Mouse (Mus musculus) ES-Bruce4 (cell line): Measurements from ENCODE around the gene Mast4. TPM values are rescaled to one million over a fixed set of nuclear protein-coding genes. Genes with fewer than 3 reads are reported as not detected.
A peak's percentile ranks its signal among the peaks of the same experiment; 100 is the strongest.

ENCODE experiments used
- H3K27ac ChIP-seq: 2 replicates; pipeline ENCODE4 v1.5.1; 2012; ENCODE audit warnings: low read length, inconsistent platforms; ENCODE audit not compliant: insufficient read depth
- H3K27me3 ChIP-seq: 2 replicates; pipeline ENCODE4 v1.6.1; 2012; ENCODE audit warnings: mild to moderate bottlenecking, low read length, inconsistent platforms; ENCODE audit not compliant: control insufficient read depth, poor library complexity, insufficient read depth, severe bottlenecking
- H3K36me3 ChIP-seq: 2 replicates; pipeline ENCODE4 v1.6.1; 2012; ENCODE audit warnings: inconsistent platforms, mild to moderate bottlenecking, low read length, moderate library complexity; ENCODE audit not compliant: control insufficient read depth, poor library complexity, insufficient read depth, severe bottlenecking
- H3K4me1 ChIP-seq: one replicate; pipeline ENCODE4 v1.8.1; 2011; ENCODE audit warnings: low read length; ENCODE audit not compliant: control insufficient read depth, insufficient read depth
- H3K4me3 ChIP-seq: 2 replicates; pipeline ENCODE4 v1.5.1; 2011; ENCODE audit warnings: low read depth, mild to moderate bottlenecking, low read length
- H3K9ac ChIP-seq: 2 replicates; pipeline ENCODE4 v1.6.1; 2012; ENCODE audit warnings: low read depth, mild to moderate bottlenecking, inconsistent platforms; ENCODE audit not compliant: poor library complexity, severe bottlenecking
- H3K9me3 ChIP-seq: replicated peaks from 2 replicates; pipeline ENCODE4 v1.6.1; 2012; ENCODE audit warnings: mild to moderate bottlenecking, low read length, inconsistent platforms; ENCODE audit not compliant: control insufficient read depth, poor library complexity, insufficient read depth, severe bottlenecking
- CTCF ChIP-seq: IDR thresholded peaks from one replicate; pipeline ENCODE4 v1.8.1; 2011; ENCODE audit warnings: low read depth, low read length
- EP300 ChIP-seq: IDR thresholded peaks from 2 replicates; pipeline ENCODE4 v1.6.1; 2011; ENCODE audit warnings: low read depth, low read length; ENCODE audit not compliant: insufficient read depth
- POLR2A ChIP-seq: IDR thresholded peaks from one replicate; pipeline ENCODE4 v1.8.1; 2011; ENCODE audit warnings: low read length; ENCODE audit not compliant: insufficient read depth
- polyA plus RNA-seq: library from polyadenylated mRNA; stranded (reverse); fragments of >200 nt; gene quantifications from 2 replicates; pipeline ENCODE4 v1.2.4, GENCODE M21; 2011; ENCODE audit warnings: low read depth; ENCODE audit not compliant: missing spikeins, insufficient read depth, insufficient read length

Mast4 gene
- polyA plus RNA-seq, 1 experiment = 25.3 TPM

DNA sequence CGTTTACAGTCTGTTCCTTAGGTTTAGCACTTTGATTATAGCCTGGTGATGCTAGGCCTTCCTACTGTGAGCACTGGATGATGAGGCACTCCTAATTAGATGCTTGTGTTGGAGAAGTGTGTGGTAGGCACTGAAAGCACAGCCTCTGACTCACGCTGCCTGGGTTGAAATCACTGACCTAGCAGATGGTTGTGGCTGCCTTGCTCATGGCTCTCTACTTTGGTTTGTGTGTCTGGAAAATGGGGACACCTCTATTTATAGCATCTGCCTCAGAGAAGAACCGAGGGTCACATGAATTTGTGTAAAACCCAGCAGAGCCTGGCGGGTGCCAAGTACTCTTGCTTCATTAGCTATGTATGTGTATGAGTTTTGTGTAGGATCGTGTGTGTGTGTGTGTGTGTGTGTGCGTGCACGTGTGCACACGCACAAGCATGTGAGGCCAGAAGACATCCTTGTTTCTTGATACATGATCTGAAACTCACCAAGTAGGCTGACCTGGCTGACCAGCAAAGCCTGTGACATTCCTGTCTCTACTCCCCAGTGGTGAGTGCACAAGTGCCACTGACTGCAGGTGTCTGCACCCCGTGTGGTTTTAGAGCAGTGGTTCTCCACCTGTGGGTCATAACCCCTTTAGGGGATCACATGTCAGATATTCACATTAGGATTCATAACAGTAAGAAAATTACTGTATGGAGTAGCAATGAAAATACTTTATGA is 588.5 kb downstream of the Mast4 start:
- Histone ChIP-seq H3K27ac (0 out of 2 replicates have a peak overlapping the region, but pooled peaks have one; percentile 15), H3K9me3 (no peaks in the 10 kb centered on the region), H3K4me3 (no peak overlapping the region), H3K27me3 (no peaks in the 10 kb centered on the region), H3K9ac (no peak overlapping the region), H3K4me1 (peaks cover 4% of the 10 kb centered on the region), H3K36me3 (no peaks in the 10 kb centered on the region)
- TF ChIP-seq CTCF = no peak
- TF ChIP-seq POLR2A = no peak
- no peak for TF ChIP-seq EP300

DNA sequence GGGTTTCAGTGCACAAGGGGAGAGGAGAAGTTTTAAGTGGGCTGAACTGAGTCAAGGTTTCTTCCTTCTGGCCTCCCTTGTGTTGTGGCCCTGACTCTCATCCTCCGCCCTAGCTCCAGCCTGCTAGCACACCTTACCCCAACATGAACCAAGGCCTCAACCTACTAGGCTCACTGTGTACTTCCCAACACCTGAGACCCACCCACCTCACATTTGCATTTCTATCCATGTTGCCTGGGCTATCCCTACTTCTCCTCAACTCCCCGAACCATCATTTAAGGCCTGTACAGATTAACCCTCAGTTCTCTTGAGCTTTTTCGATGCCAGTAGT is 589.1 kb downstream of the Mast4 start:
- TF ChIP-seq CTCF = no peak
- TF ChIP-seq POLR2A = no peak
- TF ChIP-seq EP300 = no peak
- Histone ChIP-seq H3K9ac (no peak overlapping the region), H3K36me3 (no peaks in the 10 kb centered on the region), H3K27ac (peak overlapping the region; percentile 15; the same call in 1 of the 2 replicates), H3K27me3 (no peaks in the 10 kb centered on the region), H3K4me3 (no peak overlapping the region), H3K9me3 (no peaks in the 10 kb centered on the region), H3K4me1 (peaks cover 4% of the 10 kb centered on the region)

DNA sequence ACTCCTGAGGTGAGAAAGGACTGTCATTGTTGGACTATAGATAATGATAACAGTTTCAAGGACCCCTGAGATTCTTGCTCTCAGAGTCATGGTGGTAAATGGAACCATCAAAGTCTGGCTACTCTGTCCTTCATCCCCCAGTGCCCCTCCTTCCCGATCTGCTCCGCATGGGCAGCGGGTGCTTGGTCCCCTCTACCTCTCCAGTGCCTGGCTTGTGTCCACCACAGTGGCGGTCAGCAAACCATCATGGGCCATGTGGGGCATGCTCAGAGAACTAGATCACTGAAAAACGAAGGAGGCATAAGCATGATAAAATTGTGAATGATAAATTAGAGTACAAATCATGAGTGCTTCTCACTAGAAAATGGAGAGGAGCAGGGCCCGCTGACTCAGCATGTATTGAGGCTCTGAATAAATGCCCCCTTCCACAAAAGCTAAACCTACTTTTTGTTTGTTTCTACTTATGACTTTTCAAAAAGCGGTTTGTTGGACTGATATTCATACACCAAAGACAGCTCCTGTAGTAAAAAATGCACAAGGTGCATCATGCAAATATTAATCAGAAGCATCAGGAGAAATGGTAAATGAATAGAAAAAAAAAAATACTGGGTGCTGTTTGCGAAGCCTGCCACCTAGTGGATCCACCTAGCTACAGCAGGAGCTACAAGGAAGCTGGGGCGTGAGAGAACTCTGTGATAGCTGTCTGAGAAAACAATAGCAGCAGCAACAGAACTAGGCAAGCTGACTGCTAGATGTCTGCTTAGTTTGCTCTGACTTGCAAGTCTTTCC is 589.6 kb downstream of the Mast4 start:
- Histone ChIP-seq H3K4me1 (peaks cover 4% of the 10 kb centered on the region), H3K27ac (peak overlapping the region; percentile 15; the same call in 1 of the 2 replicates), H3K9me3 (no peaks in the 10 kb centered on the region), H3K9ac (no peak overlapping the region), H3K27me3 (no peaks in the 10 kb centered on the region), H3K4me3 (no peak overlapping the region), H3K36me3 (no peaks in the 10 kb centered on the region)
- TF ChIP-seq EP300 (no peak), CTCF (peak; percentile 68)

DNA sequence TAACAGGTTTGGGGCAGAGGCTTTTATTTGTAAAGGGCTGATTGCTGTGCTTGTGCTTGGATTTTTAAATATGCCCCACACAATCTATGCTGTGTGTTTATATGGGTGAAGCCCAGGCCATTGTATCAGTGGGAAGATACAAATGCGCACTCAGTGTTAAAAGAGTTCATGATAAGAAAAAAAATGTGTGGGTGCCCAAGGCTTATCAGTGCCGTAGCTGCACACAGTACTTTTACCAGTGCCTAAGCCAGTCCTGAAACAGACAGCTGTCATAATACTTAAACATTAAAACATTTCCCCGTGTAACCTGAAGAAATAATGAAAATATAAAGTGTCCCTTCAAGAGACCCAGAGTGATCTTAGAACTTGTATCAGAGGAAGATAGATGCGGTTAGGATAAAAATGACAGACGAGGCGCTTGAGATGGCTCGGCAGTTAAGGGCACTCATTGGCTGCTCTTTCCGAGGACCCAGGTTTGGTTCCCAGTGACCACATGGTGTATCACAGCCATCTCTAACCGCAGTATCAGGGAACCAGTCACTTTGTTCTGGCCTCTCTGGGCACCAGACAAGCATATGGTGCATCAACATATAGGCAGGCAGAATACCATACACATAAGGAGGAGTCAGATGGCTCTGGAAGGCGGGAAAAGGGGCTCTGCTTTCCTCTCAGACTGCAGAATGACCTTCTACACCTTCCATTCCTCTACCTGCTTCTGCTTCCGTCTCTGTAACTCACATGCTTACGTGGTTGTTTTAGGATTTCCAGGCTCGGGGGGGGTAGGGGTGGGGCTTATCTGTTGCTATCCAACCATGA is 594.4 kb downstream of the Mast4 start:
- Histone ChIP-seq H3K27ac (no peak overlapping the region), H3K4me1 (no peaks in the 10 kb centered on the region), H3K4me3 (no peak overlapping the region), H3K27me3 (no peaks in the 10 kb centered on the region), H3K9me3 (no peaks in the 10 kb centered on the region), H3K9ac (no peak overlapping the region), H3K36me3 (peaks cover 4% of the 10 kb centered on the region; the same call in 1 of the 2 replicates)
- no peak for TF ChIP-seq POLR2A
- TF ChIP-seq EP300 = no peak
- no peak for TF ChIP-seq CTCF

DNA sequence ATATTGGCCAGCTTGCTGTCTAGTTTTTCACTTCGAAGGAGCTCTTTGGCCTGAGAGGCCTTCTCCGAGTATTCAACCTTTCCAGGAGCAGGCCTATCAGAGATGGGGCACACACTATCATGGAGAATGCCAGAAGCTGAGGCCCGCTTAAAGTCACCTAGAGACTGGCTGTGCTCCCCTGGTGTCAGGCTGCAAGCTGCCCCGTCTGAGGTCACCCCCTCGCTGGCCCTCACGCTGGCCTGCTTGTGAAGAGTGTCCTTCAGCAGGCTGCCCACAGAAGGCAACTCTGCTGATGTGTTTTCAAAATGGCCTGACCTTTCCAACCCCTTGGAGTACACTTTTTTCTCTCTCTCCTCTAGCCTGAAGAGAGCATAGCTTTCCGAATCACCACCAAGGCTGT is 596.5 kb downstream of the Mast4 start:
- no peaks in the 10 kb centered on the region for H3K27me3 ChIP-seq

More for the DNA sequence above, 596.5 kb downstream of the Mast4 start:
- no peak overlapping the region for H3K9ac ChIP-seq
- no peak overlapping the region for H3K4me3 ChIP-seq
- no peaks in the 10 kb centered on the region for H3K9me3 ChIP-seq
- no peak for TF ChIP-seq CTCF
- no peak for TF ChIP-seq EP300
- no peak for TF ChIP-seq POLR2A
- H3K4me1 ChIP-seq = no peaks in the 10 kb centered on the region
- H3K36me3 ChIP-seq = peaks cover 4% of the 10 kb centered on the region; the same call in 1 of the 2 replicates
- H3K27ac ChIP-seq = no peak overlapping the region
